Mouse (Mus musculus) CH12.LX (cell line): ENCODE data around the gene Psmd11. TPM values are rescaled to one million over a fixed set of nuclear protein-coding genes. Genes with fewer than 3 reads are reported as not detected.
A peak's percentile ranks its signal among the peaks of the same experiment; 100 is the strongest.

Experiments
- DNase-seq: peaks from one replicate; pipeline ENCODE4 v3.0.0-alpha.2; 2013; ENCODE audit errors: extremely low read depth
- H3K27ac ChIP-seq: 2 replicates; pipeline ENCODE4 v1.5.1; 2012; ENCODE audit warnings: low read depth, mild to moderate bottlenecking, control low read depth, moderate library complexity; ENCODE audit not compliant: insufficient read depth
- H3K27me3 ChIP-seq: replicated peaks from 2 replicates; pipeline ENCODE3; 2012; ENCODE audit warnings: inconsistent platforms
- H3K36me3 ChIP-seq, 2 experiments: replicated peaks in 1 of 2; 2 replicates each; pipeline versions ENCODE3 to v1.6.1; 2012; ENCODE audit warnings: inconsistent platforms in 1 of 2, low read length in 1 of 2, mild to moderate bottlenecking in 1 of 2, mixed read lengths in 1 of 2, moderate library complexity in 1 of 2; ENCODE audit not compliant: control insufficient read depth in 1 of 2, insufficient read depth in 1 of 2
- H3K4me1 ChIP-seq, 2 experiments: 2 replicates each; pipeline ENCODE4 v1.6.1; 2012; ENCODE audit warnings: inconsistent platforms in 1 of 2, moderate library complexity in 1 of 2; ENCODE audit not compliant: insufficient read depth in 2 of 2, control insufficient read depth in 1 of 2
- H3K4me2 ChIP-seq: 2 replicates; pipeline ENCODE4 v1.6.1; 2012; ENCODE audit warnings: low read depth, mild to moderate bottlenecking, control low read depth; ENCODE audit not compliant: poor library complexity, insufficient read depth, severe bottlenecking
- H3K4me3 ChIP-seq, 3 experiments: fragments of 150-350 bp in 1 of 3; sonication (generic) in 1 of 3; replicated peaks in 1 of 3; 2 replicates each; pipeline versions ENCODE3 to v1.5.1; 2011 to 2012; ENCODE audit warnings: low read depth in 2 of 3, low read length in 2 of 3, mild to moderate bottlenecking in 2 of 3, moderate library complexity in 2 of 3, control low read depth in 1 of 3, improper control_type of control experiment in 1 of 3, inconsistent platforms in 1 of 3, mixed read lengths in 1 of 3; ENCODE audit not compliant: poor library complexity in 1 of 3
- H3K79me2 ChIP-seq: replicated peaks from 2 replicates; pipeline ENCODE4 v1.6.1; 2012; ENCODE audit warnings: mild to moderate bottlenecking, moderate library complexity; ENCODE audit not compliant: control insufficient read depth, poor library complexity, insufficient read depth, severe bottlenecking; ENCODE audit errors: extremely low read depth
- H3K9ac ChIP-seq: 2 replicates; pipeline ENCODE4 v1.6.1; 2012; ENCODE audit warnings: low read depth, mild to moderate bottlenecking, control low read depth, moderate library complexity; ENCODE audit not compliant: insufficient read depth
- H3K9me3 ChIP-seq: replicated peaks from 2 replicates; pipeline ENCODE3; 2012; ENCODE audit warnings: low read length, inconsistent platforms, mixed read lengths
- BHLHE40 ChIP-seq: IDR thresholded peaks from 2 replicates; pipeline ENCODE4 v1.6.1; 2011; ENCODE audit warnings: mild to moderate bottlenecking, low read depth, low read length, improper control_type of control experiment
- CHD1 ChIP-seq: IDR thresholded peaks from 2 replicates; pipeline ENCODE4 v1.6.1; 2012; ENCODE audit warnings: low read depth, low read length, improper control_type of control experiment, inconsistent platforms
- CTCF ChIP-seq, 2 experiments: IDR thresholded peaks in 1 of 2; conservative IDR thresholded peaks in 1 of 2; 2 replicates each; pipeline ENCODE4 v1.5.1; 2011 to 2012; ENCODE audit warnings: low read depth in 2 of 2, low read length in 2 of 2, improper control_type of control experiment in 1 of 2, inconsistent platforms in 1 of 2, mild to moderate bottlenecking in 1 of 2, moderate library complexity in 1 of 2
- ELF1 ChIP-seq: IDR thresholded peaks from 2 replicates; pipeline ENCODE4 v1.6.1; 2014; ENCODE audit warnings: low read depth, mild to moderate bottlenecking, inconsistent platforms, low read length, improper control_type of control experiment
- ETS1 ChIP-seq: conservative IDR thresholded peaks from 2 replicates; pipeline ENCODE4 v1.6.1; 2012; ENCODE audit warnings: low read depth, mild to moderate bottlenecking, inconsistent platforms, low read length, improper control_type of control experiment, moderate library complexity
- GABPA ChIP-seq: IDR thresholded peaks from 2 replicates; pipeline ENCODE4 v1.6.1; 2012; ENCODE audit warnings: low read depth, low read length, improper control_type of control experiment, inconsistent platforms; ENCODE audit not compliant: insufficient replicate concordance
- IRF4 ChIP-seq: IDR thresholded peaks from 2 replicates; pipeline ENCODE4 v1.6.1; 2014; ENCODE audit warnings: low read depth, mild to moderate bottlenecking, inconsistent platforms, low read length, improper control_type of control experiment
- JUN ChIP-seq: IDR thresholded peaks from 2 replicates; pipeline ENCODE4 v1.6.1; 2011; ENCODE audit warnings: low read depth, mild to moderate bottlenecking, low read length, improper control_type of control experiment, moderate library complexity; ENCODE audit not compliant: insufficient read depth
- JUND ChIP-seq: conservative IDR thresholded peaks from 2 replicates; pipeline ENCODE4 v1.6.1; 2011; ENCODE audit warnings: low read depth, low read length, improper control_type of control experiment
- KAT2A ChIP-seq: IDR thresholded peaks from 2 replicates; pipeline ENCODE4 v1.6.1; 2012; ENCODE audit warnings: low read length, improper control_type of control experiment, inconsistent platforms; ENCODE audit not compliant: insufficient replicate concordance
- MAFK ChIP-seq: IDR thresholded peaks from 2 replicates; pipeline ENCODE4 v1.6.1; 2011; ENCODE audit warnings: low read length, improper control_type of control experiment; ENCODE audit not compliant: insufficient replicate concordance
- MAX ChIP-seq: IDR thresholded peaks from 2 replicates; pipeline ENCODE4 v1.6.1; 2011; ENCODE audit warnings: low read length, improper control_type of control experiment
- MAZ ChIP-seq: IDR thresholded peaks from 2 replicates; pipeline ENCODE4 v1.6.1; 2012; ENCODE audit warnings: low read depth, mild to moderate bottlenecking, inconsistent platforms, low read length, improper control_type of control experiment, moderate library complexity
- MEF2A ChIP-seq: IDR thresholded peaks from 2 replicates; pipeline ENCODE4 v1.6.1; 2014; ENCODE audit warnings: low read depth, mild to moderate bottlenecking, inconsistent platforms, low read length, improper control_type of control experiment, borderline replicate concordance
- MXI1 ChIP-seq: IDR thresholded peaks from 2 replicates; pipeline ENCODE4 v1.6.1; 2011; ENCODE audit warnings: mild to moderate bottlenecking, low read depth, low read length, improper control_type of control experiment
- MYC ChIP-seq: IDR thresholded peaks from 2 replicates; pipeline ENCODE4 v1.6.1; 2011; ENCODE audit warnings: low read depth, mild to moderate bottlenecking, improper control_type of control experiment, low read length
- NELFE ChIP-seq: IDR thresholded peaks from 2 replicates; pipeline ENCODE4 v1.6.1; 2011; ENCODE audit warnings: low read depth, low read length, improper control_type of control experiment
- NRF1 ChIP-seq: IDR thresholded peaks from 2 replicates; pipeline ENCODE4 v1.6.1; 2014; ENCODE audit warnings: low read depth, mild to moderate bottlenecking, inconsistent platforms, low read length, improper control_type of control experiment, moderate library complexity
- PAX5 ChIP-seq: IDR thresholded peaks from 2 replicates; pipeline ENCODE4 v1.6.1; 2012; ENCODE audit warnings: low read length, inconsistent platforms, mixed read lengths
- POLR2A ChIP-seq: IDR thresholded peaks from 2 replicates; pipeline ENCODE4 v1.6.1; 2011; ENCODE audit warnings: low read depth, mild to moderate bottlenecking, improper control_type of control experiment, low read length
- POLR2AphosphoS2 ChIP-seq: IDR thresholded peaks from 2 replicates; pipeline ENCODE4 v1.6.1; 2011; ENCODE audit warnings: low read depth, low read length, improper control_type of control experiment
- SIN3A ChIP-seq: IDR thresholded peaks from 2 replicates; pipeline ENCODE4 v1.6.1; 2012; ENCODE audit warnings: low read length, improper control_type of control experiment, inconsistent platforms
- SMC3 ChIP-seq: IDR thresholded peaks from 2 replicates; pipeline ENCODE4 v1.6.1; 2011; ENCODE audit warnings: low read depth, low read length, improper control_type of control experiment
- TBP ChIP-seq: conservative IDR thresholded peaks from 2 replicates; pipeline ENCODE4 v1.6.1; 2011; ENCODE audit warnings: low read depth, low read length, improper control_type of control experiment
- TCF12 ChIP-seq: IDR thresholded peaks from 2 replicates; pipeline ENCODE4 v1.6.1; 2014; ENCODE audit warnings: low read depth, mild to moderate bottlenecking, inconsistent platforms, low read length, improper control_type of control experiment
- UBTF ChIP-seq: IDR thresholded peaks from 2 replicates; pipeline ENCODE4 v1.6.1; 2012; ENCODE audit warnings: low read depth, mild to moderate bottlenecking, inconsistent platforms, low read length, improper control_type of control experiment, moderate library complexity
- USF2 ChIP-seq: conservative IDR thresholded peaks from 2 replicates; pipeline ENCODE4 v1.6.1; 2011; ENCODE audit warnings: low read depth, low read length, improper control_type of control experiment
- ZC3H11A ChIP-seq: IDR thresholded peaks from 2 replicates; pipeline ENCODE4 v1.6.1; 2012; ENCODE audit warnings: low read depth, mild to moderate bottlenecking, inconsistent platforms, low read length, improper control_type of control experiment
- ZKSCAN1 ChIP-seq: IDR thresholded peaks from 2 replicates; pipeline ENCODE4 v1.6.1; 2012; ENCODE audit warnings: low read depth, inconsistent platforms, low read length, improper control_type of control experiment, borderline replicate concordance
- ZMIZ1 ChIP-seq: IDR thresholded peaks from 2 replicates; pipeline ENCODE4 v1.6.1; 2012; ENCODE audit warnings: low read depth, mild to moderate bottlenecking, inconsistent platforms, low read length, improper control_type of control experiment
- dilution Hi-C: fragments of 300-500 bp; cut with MboI; formaldehyde crosslinking; loops from 2 replicates; pipeline ENCODE4 v1.14.3; 2020; ENCODE audit warnings: low sequenced_read_pairs; ENCODE audit not compliant: extremely low pct_unique_long_range_greater_than_20kb, extremely low pct_ligation_motif_present
- in situ Hi-C: fragments of 300-500 bp; cut with MboI; formaldehyde crosslinking; loops from 3 replicates; pipeline ENCODE4 v1.14.3; 2019; ENCODE audit warnings: low sequenced_read_pairs, low pct_ligation_motif_present, low pct_unique_long_range_greater_than_20kb, mixed read lengths
- polyA plus RNA-seq: library from polyadenylated mRNA; unstranded; fragments of >175 nt; gene quantifications from 2 replicates; pipeline ENCODE4 v1.2.1, GENCODE M21; 2012; ENCODE audit warnings: low read depth; ENCODE audit not compliant: insufficient read length
- total RNA-seq, 2 experiments: library from RNA; depleted of rRNA; stranded (reverse); fragments of 300-350 nt in 1 of 2; fragments of >200 nt in 1 of 2; gene quantifications; 2 replicates each; pipeline ENCODE4 v1.2.3; 2012 to 2014

Gene Psmd11
- total and polyA plus RNA-seq, 3 experiments = 116 to 191 (median 141) TPM

DNA sequence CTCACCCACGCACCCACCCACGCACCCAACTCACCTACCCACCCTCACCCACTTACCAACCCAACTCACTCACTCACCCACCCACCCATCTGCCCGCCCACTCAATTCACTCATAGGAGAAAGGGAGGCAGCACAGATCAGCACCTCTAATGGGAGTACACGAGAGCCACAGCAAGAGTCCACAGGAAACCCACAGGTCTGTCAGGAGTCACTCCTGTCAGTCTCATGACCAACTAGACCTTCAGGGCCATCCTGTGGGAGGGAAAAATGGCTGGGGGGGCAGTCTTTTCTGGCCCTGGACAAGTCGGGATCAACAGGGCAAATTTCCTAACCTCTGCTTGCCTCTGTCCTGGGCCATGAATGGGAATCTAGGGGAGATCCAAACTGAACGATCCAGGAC is 79.4 kb downstream of the Psmd11 start:
- in situ Hi-C loops = loop anchor here (5.0 kb wide), 1 partner anchor 55 kb away; no protein-coding TSS in a partner anchor
- peaks cover 51 to 96% of the 10 kb centered on the region in 2 experiments for H3K4me1 ChIP-seq

DNA sequence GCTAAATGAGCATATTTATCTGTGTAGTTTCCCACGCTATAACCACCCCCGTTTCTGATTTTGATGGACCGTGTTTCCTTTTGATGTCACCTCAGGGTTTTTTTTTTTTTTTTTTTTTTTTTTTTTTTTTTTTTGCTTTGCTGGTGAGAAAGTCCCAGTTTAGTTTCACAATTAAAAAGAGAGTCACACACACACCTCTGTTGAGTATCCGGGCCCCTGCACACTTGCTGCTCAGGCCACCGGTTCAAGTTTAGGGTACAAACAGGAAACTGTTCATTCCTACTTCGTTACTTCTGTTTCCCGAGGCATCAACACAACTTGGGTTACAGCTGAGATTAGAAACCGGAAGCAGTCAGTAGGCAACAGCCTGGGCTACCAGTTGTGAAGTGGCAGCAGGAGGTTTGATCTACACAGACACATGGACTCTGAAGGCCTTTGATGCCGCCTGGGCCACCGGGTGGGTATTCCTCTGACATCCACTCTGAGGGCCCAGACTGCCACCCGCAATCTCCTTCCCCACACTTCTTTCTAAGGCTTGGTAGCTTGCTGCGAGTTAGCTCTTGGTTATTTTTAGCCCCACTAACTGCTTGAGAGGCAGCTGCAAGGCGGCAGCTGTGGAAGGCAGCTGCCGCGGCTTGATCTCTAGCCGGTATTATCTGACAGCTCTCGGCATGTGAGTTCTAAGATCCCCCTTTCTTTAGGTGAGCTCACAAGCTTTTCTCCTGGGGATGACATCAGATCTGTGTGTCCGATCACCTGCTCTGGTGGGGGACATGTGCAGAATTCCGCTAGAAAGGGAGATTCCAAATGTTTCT is 80.2 kb downstream of the Psmd11 start:
- Histone ChIP-seq H3K27me3 (no peaks in the 10 kb centered on the region), H3K4me1 (peaks cover 52 to 96% of the 10 kb centered on the region in 2 experiments), H3K4me3 (peak overlapping the region; percentile 37 to 51 (median 40)), H3K4me2 (peak overlapping the region; percentile 84), H3K27ac (peak overlapping the region; percentile 99), H3K36me3 (peaks cover 0 to 6% of the 10 kb centered on the region in 2 experiments), H3K79me2 (no peaks in the 10 kb centered on the region), H3K9ac (peak overlapping the region; percentile 81), H3K9me3 (peaks cover 15% of the 10 kb centered on the region)
- in situ Hi-C loops = loop anchor here (5.0 kb wide), 1 partner anchor 54 kb away; no protein-coding TSS in a partner anchor
- DNase-seq = peak; percentile 90
- dilution Hi-C loops = no loop called here
- TF ChIP-seq POLR2AphosphoS2 = no peak
- no peak; the same call in 1 of the 2 replicates for TF ChIP-seq MAFK
- no peak for TF ChIP-seq ZC3H11A
- peak; percentile 84 for TF ChIP-seq MAX
- TF ChIP-seq ZMIZ1 = peak; percentile 48
- TF ChIP-seq GABPA = no peak
- peak; percentile 48; the same call in 1 of the 2 replicates for TF ChIP-seq MAZ
- peak; percentile 51; the same call in 1 of the 2 replicates for TF ChIP-seq JUN
- peak; percentile 72; the same call in 1 of the 2 replicates for TF ChIP-seq CHD1
- TF ChIP-seq CTCF (conservative IDR thresholded peaks at IDR 0.05 in 1 of 2, IDR thresholded peaks at IDR 0.05 in 1 of 2; ENCODE audit: low read depth in 2 of 2, low read length in 2 of 2) = no peak
- peak; percentile 9 for TF ChIP-seq JUND
- peak; percentile 92 for TF ChIP-seq TCF12
- TF ChIP-seq MYC = peak; percentile 62
- peak; percentile 65; the same call in 1 of the 2 replicates for TF ChIP-seq KAT2A
- no peak for TF ChIP-seq NRF1
- peak; percentile 91 for TF ChIP-seq MEF2A
- peak; percentile 89 for TF ChIP-seq ELF1
- TF ChIP-seq ZKSCAN1 = no peak
- peak; percentile 50 for TF ChIP-seq POLR2A
- peak; percentile 97 for TF ChIP-seq MXI1
- TF ChIP-seq PAX5 = no peak
- TF ChIP-seq UBTF = peak; percentile 59; the same call in 1 of the 2 replicates
- TF ChIP-seq IRF4 = peak; percentile 88
- TF ChIP-seq ETS1 = peak; percentile 99

More for the DNA sequence above, 79.4 kb downstream of the Psmd11 start:
- H3K27ac ChIP-seq = peak overlapping the region; percentile 94
- dilution Hi-C loops = no loop called here
- no peak for TF ChIP-seq POLR2AphosphoS2
- no peak for TF ChIP-seq POLR2A
- TF ChIP-seq NELFE = no peak
- TF ChIP-seq BHLHE40 = no peak
- no peak for TF ChIP-seq JUN
- no peak for TF ChIP-seq PAX5
- TF ChIP-seq JUND = no peak
- no peak for TF ChIP-seq SMC3
- TF ChIP-seq MXI1 = no peak
- no peak for TF ChIP-seq USF2
- TF ChIP-seq ZMIZ1 = no peak
- no peak for TF ChIP-seq SIN3A
- no peak for TF ChIP-seq TCF12
- TF ChIP-seq GABPA = no peak
- TF ChIP-seq ELF1 = no peak
- no peak for TF ChIP-seq TBP
- no peak for TF ChIP-seq ZC3H11A
- H3K27me3 ChIP-seq = no peaks in the 10 kb centered on the region
- H3K9me3 ChIP-seq = peaks cover 15% of the 10 kb centered on the region
- no peaks in the 10 kb centered on the region for H3K79me2 ChIP-seq
- peaks cover 0 to 6% of the 10 kb centered on the region in 2 experiments for H3K36me3 ChIP-seq
- DNase-seq = no peak
- peak overlapping the region; percentile 84 for H3K4me2 ChIP-seq
- peak overlapping the region; percentile 11 for H3K9ac ChIP-seq
- peak overlapping the region in 2 of 3 experiments; percentile 22 to 28 for H3K4me3 ChIP-seq
